Mouse (Mus musculus) neural tube, embryonic 12.5 days (tissue): Measurements from ENCODE around the gene Sf3a2. TPM values are rescaled to one million over a fixed set of nuclear protein-coding genes. Genes with fewer than 3 reads are reported as not detected.
"Not testable (repeated sequence)": the region's sequence is repeated elsewhere in the genome, so short reads cannot be mapped to it uniquely, and the experiment has no call there.

Source experiments
- ATAC-seq: fragments of 200-750 bp; cut with Nextera tagmentation; 2 replicates; pipeline ENCODE4 v1.8.0; 2017; ENCODE audit warnings: low read depth, mild to moderate bottlenecking, moderate TSS enrichment, moderate library complexity; ENCODE audit not compliant: low FRiP score
- H3K27ac ChIP-seq: fragments of 300-500 bp; sonication (generic); 2 replicates; pipeline ENCODE4 v1.5.1; 2016
- H3K27me3 ChIP-seq: fragments of 300-500 bp; sonication (generic); replicated peaks from 2 replicates; pipeline ENCODE4 v1.6.1; 2016; ENCODE audit warnings: mild to moderate bottlenecking
- H3K36me3 ChIP-seq: fragments of 300-500 bp; sonication (generic); 2 replicates; pipeline ENCODE4 v1.6.1; 2016; ENCODE audit warnings: mild to moderate bottlenecking
- H3K4me1 ChIP-seq: fragments of 300-500 bp; sonication (generic); 2 replicates; pipeline ENCODE4 v1.6.1; 2016
- H3K4me2 ChIP-seq: fragments of 300-500 bp; sonication (generic); replicated peaks from 2 replicates; pipeline ENCODE4 v1.6.1; 2016; ENCODE audit warnings: mild to moderate bottlenecking
- H3K4me3 ChIP-seq: fragments of 300-500 bp; sonication (generic); 2 replicates; pipeline ENCODE4 v1.5.1; 2016
- H3K9ac ChIP-seq: fragments of 300-500 bp; sonication (generic); 2 replicates; pipeline ENCODE4 v1.6.1; 2016; ENCODE audit warnings: mild to moderate bottlenecking
- H3K9me3 ChIP-seq: fragments of 300-500 bp; sonication (generic); 2 replicates; pipeline ENCODE4 v1.6.1; 2016; ENCODE audit warnings: mild to moderate bottlenecking
- WGBS: fragments of 180-500 bp; shearing (Covaris S2); methylation state at CpG from one replicate; pipeline ENCODE4 v1.1.7; 2016; 5-methylcytosine and 5-hydroxymethylcytosine counted together
- polyA plus RNA-seq: library from polyadenylated mRNA; unstranded; fragments of >200 nt; fragmentation: Nextera tagmentation; extraction: Ambion mirVana; gene quantifications from 2 replicates; pipeline ENCODE4 v1.2.1, GENCODE M21; 2016

Gene Sf3a2
- polyA plus RNA-seq, 1 experiment from 2014 or later = 72.4 TPM

DNA sequence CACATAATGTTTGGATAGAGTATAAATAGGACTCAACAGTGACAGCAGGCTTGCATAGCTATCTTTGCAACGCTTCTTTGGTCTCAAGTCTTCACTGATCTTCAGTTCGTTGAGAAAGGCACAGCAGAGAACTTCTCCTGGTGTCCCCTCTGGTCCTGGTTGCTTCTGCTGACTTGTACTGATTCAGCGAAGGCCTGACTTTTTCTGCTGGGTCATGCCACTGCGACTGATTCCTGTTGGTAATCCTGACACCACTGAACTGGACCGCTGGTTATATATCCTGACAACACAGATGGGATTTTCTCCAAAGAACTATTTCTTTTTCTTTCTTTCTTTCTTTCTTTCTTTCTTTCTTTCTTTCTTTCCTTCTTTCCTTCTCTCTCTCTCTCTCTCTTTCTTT is 24.5 kb downstream of the Sf3a2 start:
- no peaks in the 10 kb centered on the region for H3K36me3 ChIP-seq
- no peaks in the 10 kb centered on the region for H3K27me3 ChIP-seq
- H3K4me3 ChIP-seq = no peak overlapping the region
- no peak overlapping the region for H3K9ac ChIP-seq
- WGBS = 92% methylated on average over 5 of the region's 5 CpGs
- no peak overlapping the region for H3K27ac ChIP-seq
- no peak overlapping the region for H3K4me2 ChIP-seq
- H3K4me1 ChIP-seq = peaks cover 2% of the 10 kb centered on the region
- ATAC-seq = no peak
- H3K9me3 ChIP-seq = no peaks in the 10 kb centered on the region

DNA sequence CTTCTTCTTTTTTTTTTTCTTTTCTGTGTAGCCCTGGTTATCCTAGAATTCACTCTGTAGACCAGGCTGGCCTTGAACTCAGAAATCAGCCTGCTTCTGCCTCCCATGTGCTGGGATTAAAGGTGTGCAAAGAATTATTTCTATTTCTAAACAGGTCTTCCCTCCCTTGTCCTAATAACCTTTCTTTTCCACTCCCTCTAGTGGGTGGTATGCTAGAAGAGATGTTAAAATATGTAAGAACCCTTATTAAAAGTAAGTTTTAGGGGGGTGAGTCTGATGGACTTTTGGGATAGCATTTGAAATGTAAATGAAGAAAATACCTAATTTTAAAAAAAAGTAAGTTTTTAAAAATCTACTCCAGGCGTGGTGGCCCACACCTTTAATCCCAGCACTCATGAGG is 25.3 kb downstream of the Sf3a2 start:
- 94% methylated on average over 1 of the region's 1 CpGs for WGBS
- H3K4me3 ChIP-seq = no peak overlapping the region
- H3K4me1 ChIP-seq = peaks cover 10% of the 10 kb centered on the region

DNA sequence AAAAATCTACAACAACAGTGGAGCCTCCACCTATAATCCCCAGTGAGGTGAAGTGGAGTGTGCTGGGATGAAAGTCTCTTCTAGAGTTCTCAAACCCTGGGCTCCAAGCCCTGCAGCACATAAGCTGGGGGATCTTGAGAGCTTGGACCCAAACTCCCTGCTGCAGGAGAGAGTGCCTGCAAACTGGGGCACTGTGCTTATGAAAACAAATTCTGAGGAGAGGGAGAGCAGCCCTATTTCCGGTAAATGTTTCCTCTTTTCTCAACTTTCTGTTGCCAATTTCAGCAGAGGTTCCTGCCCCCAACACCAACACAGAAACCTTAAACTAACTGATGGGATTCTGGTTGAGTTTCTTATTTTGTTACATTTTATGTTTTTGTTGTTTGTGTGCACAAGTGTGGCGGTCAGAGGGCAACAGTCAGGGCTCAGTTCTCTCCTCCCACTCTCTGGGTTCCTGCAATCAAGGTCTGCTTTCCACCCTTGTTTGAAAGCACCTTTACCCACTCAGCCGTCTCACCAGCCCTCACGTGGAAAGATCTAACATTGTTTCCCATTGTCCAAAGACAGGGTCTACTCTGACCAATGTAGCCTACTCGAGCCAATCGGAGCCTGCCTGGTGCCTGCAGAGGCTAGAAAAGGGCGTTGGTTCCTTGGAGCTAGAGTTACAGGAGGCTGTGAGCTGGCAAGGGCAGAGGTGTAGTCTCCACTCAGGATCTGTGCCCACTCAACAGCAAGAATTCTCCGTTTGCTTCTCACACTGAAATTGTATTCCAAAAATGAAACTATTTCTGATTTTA is 26.0 kb downstream of the Sf3a2 start:
- no peak overlapping the region for H3K27ac ChIP-seq
- H3K36me3 ChIP-seq = peaks cover 4% of the 10 kb centered on the region
- H3K4me1 ChIP-seq = peaks cover 14% of the 10 kb centered on the region
- H3K4me3 ChIP-seq = no peak overlapping the region
- no peaks in the 10 kb centered on the region for H3K9me3 ChIP-seq
- no peak overlapping the region for H3K9ac ChIP-seq
- no peak overlapping the region for H3K4me2 ChIP-seq
- no peak for ATAC-seq
- no peaks in the 10 kb centered on the region for H3K27me3 ChIP-seq
- 71% methylated on average over 8 of the region's 8 CpGs for WGBS

More for the DNA sequence above, 25.3 kb downstream of the Sf3a2 start:
- no peak overlapping the region for H3K4me2 ChIP-seq
- H3K36me3 ChIP-seq = peaks cover under 1% of the 10 kb centered on the region; the same call in 1 of the 2 replicates
- no peak overlapping the region for H3K9ac ChIP-seq
- no peaks in the 10 kb centered on the region for H3K27me3 ChIP-seq
- no peak overlapping the region for H3K27ac ChIP-seq
- ATAC-seq = no peak
- H3K9me3 ChIP-seq = no peaks in the 10 kb centered on the region

DNA sequence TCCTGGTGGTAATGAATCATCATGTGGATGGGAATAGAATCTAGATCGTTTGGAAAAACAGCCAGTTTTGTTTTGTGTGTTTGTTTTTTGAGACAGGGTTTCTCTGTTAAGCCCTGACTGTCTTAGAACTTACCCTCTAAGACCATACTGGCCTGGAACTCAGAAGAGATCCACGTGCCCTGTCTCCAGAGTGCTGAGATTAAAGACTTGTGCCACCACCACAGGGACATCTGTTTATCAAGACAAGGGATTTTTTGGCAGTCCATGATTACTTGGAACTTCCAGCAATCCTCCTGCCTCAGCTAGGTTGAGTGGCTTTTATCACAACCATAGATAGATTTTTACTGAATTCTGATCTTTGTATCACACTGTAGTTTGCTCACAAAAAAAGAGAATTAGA is 26.8 kb downstream of the Sf3a2 start:
- no peaks in the 10 kb centered on the region for H3K27me3 ChIP-seq
- WGBS = 77% methylated on average over 2 of the region's 2 CpGs
- H3K4me1 ChIP-seq = peaks cover 21% of the 10 kb centered on the region
- H3K27ac ChIP-seq = no peak overlapping the region
- H3K4me3 ChIP-seq = no peak overlapping the region
- H3K4me2 ChIP-seq = no peak overlapping the region
- no peaks in the 10 kb centered on the region for H3K9me3 ChIP-seq
- H3K36me3 ChIP-seq = peaks cover 12% of the 10 kb centered on the region
- H3K9ac ChIP-seq = no peak overlapping the region
- no peak for ATAC-seq

DNA sequence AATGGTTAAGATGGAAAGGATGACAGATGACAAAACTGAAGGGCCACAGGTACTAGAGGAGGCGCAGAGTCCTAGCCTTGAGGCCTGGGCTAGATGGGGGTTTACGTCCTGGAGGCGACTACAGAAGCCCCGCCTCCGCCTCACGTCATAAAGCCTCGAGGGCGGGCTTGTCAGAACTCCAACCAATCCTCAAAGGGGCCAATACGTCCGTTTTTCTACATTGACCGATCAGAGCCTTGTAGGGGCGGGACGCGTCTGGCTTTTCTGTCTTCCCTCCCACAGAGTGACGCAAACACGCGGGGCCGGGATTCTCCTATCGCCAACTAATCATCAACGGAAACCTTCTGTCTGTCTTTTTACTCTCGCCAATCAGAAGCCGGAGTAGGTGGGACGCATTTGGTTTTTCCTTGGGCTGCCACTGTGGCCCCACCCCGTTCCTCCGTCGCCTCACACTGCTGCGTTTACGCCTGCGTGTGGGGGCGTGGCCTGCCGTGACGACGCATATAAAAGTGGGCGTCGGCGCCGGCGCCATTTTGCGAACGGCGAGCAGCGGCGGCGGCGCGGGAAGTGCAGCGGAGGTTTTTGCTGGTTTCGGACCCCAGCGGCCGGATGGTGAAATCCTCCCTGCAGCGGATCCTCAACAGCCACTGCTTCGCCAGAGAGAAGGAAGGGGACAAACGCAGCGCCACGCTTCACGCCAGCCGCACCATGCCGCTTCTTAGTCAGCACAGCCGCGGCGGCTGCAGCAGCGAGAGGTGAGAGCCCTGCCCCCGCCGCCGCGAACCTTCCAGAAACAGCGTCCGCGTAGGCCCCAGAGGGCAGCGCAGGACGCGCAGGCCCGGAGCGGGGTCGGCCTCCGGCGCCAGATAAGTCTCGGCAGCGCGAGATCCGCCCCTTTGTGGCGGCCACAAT is 28.4 kb downstream of the Sf3a2 start, which contains the start of gene Oaz1:
Oaz1 (plus strand) TSS at position 506 of the 912 bp plus-strand sequence.
- Histone ChIP-seq H3K27ac (peak within 1 kb of the TSS; percentile 70), H3K36me3 (peaks cover 22% of the 10 kb centered on the region), H3K9me3 (no peaks in the 10 kb centered on the region), H3K4me2 (peak within 1 kb of the TSS; percentile 99), H3K4me1 (peaks cover 35% of the 10 kb centered on the region), H3K9ac (peak within 1 kb of the TSS; percentile 92), H3K27me3 (no peaks in the 10 kb centered on the region), H3K4me3 (peak within 1 kb of the TSS; percentile 87)
- WGBS = under 1% methylated on average over 80 of the region's 82 CpGs
- peak; percentile 97 for ATAC-seq

DNA sequence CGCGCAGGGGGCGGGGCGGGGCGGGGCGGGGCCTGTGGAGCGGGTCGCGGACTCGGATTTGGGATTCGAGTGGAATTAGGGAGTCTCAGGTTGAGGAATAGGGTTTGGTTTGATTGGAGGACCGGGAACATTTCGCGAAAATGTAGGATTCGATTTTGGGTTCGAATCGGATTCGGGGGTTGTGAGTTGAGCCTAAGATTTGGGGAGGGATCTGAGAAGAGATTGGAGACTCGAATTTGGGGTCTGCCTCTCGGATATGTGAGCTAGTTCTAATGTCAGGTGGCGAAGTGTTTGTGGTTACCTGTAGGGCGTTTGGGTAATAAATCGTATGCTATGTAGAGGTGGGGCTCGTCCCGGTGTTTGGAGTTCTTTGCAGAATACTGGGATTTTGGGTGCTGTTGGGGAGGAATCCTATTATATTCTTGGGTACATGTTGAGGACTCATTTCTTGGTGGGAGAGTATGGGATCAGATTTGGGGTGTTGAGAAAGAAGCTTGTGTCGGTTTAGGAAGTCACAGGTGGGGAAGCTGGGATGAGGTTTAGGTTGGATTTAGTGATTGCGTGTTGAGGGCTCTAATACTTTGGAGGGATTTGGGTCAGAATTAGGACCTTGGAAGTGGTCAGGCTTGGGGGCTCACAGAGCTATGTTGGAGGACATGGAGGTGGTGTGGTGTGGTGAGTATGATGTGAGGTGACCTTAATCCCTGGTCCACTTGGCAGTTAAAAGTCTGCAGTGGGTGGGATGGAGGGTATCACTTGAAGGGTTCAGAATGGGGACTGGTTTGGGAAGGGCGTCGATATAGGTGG is 29.3 kb downstream of the Sf3a2 start:
- 9% methylated on average over 29 of the region's 29 CpGs for WGBS
- Histone ChIP-seq H3K27me3 (no peaks in the 10 kb centered on the region), H3K4me1 (peaks cover 35% of the 10 kb centered on the region), H3K36me3 (peaks cover 22% of the 10 kb centered on the region), H3K4me3 (peak overlapping the region; percentile 87), H3K9me3 (no peaks in the 10 kb centered on the region), H3K27ac (peak overlapping the region; percentile 64; the same call in 1 of the 2 replicates), H3K4me2 (peak overlapping the region; percentile 99), H3K9ac (peak overlapping the region; percentile 92)
- no peak for ATAC-seq

DNA sequence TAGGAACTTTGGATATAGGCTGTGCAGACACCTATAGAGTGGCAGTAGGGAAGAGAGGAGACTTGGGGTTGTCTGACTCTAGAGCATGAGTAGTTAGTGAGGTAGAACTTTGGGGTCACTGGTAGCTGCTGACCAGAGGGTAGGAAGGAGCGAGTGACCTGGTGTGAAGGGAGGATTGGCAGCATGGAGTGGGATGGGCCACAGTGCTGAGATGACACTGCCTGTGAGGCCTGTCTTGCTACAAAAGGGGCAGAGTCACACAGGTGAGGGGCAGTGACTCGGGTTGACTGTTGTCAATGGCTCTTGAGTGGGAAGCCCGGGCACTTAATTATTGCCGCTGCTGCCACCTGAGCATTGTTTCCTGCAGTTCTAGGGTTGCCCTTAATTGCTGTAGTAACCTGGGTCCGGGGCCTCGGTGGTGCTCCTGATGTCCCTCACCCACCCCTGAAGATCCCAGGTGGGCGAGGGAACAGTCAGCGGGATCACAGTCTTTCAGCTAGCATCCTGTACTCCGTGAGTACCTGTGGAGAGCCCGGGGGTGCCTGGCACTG is 29.9 kb downstream of the Sf3a2 start:
- Histone ChIP-seq H3K9ac (peak overlapping the region; percentile 92), H3K4me3 (peak overlapping the region; percentile 87), H3K4me2 (peak overlapping the region; percentile 99), H3K4me1 (peaks cover 35% of the 10 kb centered on the region), H3K27ac (no peak overlapping the region), H3K9me3 (no peaks in the 10 kb centered on the region), H3K27me3 (no peaks in the 10 kb centered on the region), H3K36me3 (peaks cover 22% of the 10 kb centered on the region)
- no peak for ATAC-seq
- WGBS = 83% methylated on average over 10 of the region's 10 CpGs

DNA sequence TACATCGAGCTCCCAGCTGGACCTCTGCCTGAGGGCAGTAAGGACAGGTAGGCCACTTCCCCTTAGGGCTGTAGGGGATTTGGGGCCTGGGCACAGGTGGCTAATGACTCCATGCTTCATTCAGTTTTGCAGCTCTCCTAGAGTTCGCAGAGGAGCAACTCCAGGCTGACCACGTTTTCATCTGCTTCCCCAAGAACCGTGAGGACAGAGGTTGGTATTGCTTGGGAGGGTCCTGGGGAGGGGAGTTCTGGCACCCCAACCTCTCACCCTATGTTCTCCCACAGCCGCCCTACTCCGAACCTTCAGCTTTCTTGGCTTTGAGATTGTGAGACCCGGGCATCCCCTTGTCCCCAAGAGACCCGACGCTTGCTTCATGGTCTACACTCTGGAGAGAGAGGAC is 30.6 kb downstream of the Sf3a2 start:
- not testable (repeated sequence) for H3K9me3 ChIP-seq, ATAC-seq, H3K27ac ChIP-seq, H3K9ac ChIP-seq, H3K27me3 ChIP-seq
- H3K4me2 ChIP-seq = peak overlapping the region; percentile 99
- H3K4me3 ChIP-seq = peak overlapping the region; percentile 87; the same call in 1 of the 2 replicates
- 87% methylated on average over 9 of the region's 9 CpGs for WGBS
- peaks cover 35% of the 10 kb centered on the region for H3K4me1 ChIP-seq
- peaks cover 22% of the 10 kb centered on the region for H3K36me3 ChIP-seq

DNA sequence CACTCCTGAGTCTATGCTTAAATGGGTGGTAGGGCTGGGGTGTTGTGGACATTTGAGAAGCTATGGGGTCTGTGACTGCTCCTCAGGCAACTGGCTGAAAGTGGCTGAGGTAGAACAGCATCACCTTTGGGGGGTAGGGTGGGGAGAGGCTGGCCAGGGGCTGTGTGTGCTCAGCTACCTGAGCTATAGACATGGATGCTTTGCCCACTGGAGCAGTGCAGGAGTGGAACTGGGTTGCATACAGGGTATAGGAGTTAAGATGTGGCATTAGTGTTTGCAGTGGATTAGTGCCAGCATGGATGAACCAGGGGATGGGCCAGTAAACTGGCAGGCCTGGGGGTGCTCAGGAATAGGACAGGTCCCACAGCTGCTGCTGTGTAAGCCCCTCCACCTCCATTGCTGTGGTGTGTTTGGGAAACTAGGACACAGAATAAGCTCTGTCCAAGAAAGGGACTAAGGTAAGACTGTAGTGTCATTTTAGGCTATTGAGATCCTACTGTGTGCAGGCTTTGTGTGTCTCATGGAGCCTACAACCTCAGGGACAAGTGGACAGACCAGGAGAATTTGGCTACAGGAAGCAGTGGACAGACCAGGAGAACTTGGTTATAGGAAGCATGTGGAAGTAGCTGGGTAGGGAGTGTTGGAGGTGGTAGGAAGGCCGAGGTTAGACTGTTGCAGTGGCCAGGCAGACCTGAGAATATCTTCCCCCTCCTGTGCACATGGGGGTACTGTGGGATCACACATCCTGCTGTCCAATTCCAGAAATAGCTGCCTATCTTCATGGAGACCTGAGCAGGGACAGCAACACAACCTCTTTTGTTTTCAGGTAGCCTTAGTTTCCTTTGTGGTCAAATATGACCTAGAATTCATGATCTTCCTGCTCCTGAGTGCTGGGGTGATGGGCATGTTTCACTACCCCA is 31.6 kb downstream of the Sf3a2 start:
- 0 out of 2 replicates have a peak, but pooled peaks cover under 1% of the 10 kb centered on the region for H3K9me3 ChIP-seq
- no peak overlapping the region for H3K27ac ChIP-seq
- no peak overlapping the region for H3K4me2 ChIP-seq
- H3K36me3 ChIP-seq = peaks cover 22% of the 10 kb centered on the region
- 78% methylated on average over 1 of the region's 1 CpGs for WGBS
- no peak overlapping the region for H3K4me3 ChIP-seq
- H3K27me3 ChIP-seq = peaks cover 16% of the 10 kb centered on the region
- H3K9ac ChIP-seq = no peak overlapping the region
- H3K4me1 ChIP-seq = peaks cover 35% of the 10 kb centered on the region
- no peak for ATAC-seq

DNA sequence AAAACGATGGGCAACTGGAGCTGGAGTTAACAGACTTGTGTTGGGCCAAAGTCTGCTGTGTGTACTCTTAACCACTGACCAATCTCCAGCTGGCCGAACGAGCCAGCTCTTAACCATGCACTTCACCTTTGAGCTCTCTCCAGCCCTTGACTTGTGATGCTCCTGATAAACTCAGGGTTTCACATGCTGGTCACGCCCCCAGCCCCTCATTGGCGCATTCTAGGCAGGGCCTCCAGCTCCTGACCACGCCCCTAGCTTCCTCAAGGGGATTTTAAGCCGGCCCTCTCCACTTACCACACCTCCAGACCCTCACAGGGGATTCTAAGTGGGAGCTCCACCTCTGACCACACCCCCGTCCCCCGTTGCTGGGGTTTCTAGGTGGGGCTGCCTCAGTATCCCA is 33.1 kb downstream of the Sf3a2 start:
- Histone ChIP-seq H3K9ac (no peak overlapping the region), H3K9me3 (0 out of 2 replicates have a peak, but pooled peaks cover 6% of the 10 kb centered on the region), H3K36me3 (peaks cover 22% of the 10 kb centered on the region), H3K27ac (no peak overlapping the region), H3K4me2 (peak overlapping the region; percentile 16; the same call in 1 of the 2 replicates), H3K4me1 (peaks cover 35% of the 10 kb centered on the region), H3K27me3 (peaks cover 32% of the 10 kb centered on the region), H3K4me3 (no peak overlapping the region; the same call in 1 of the 2 replicates)
- ATAC-seq = no peak
- WGBS = 2% methylated on average over 9 of the region's 9 CpGs
